Mouse (Mus musculus): ENCODE measurements at regions not wholly inside any gene's neighbourhood (a gene's known extent, or its start where the extent isn't known, plus 50 kb on each side); places are given as distances from the start of the nearest gene placed in this dataset.

- DNase-seq (ENCODE audit: extremely low spot score, low spot score) = no peak
These were observed 197.9 kb upstream of the Cep162 start for GRCm38 (mm10) chr9:87453261-87453660.

- no peak for DNase-seq (ENCODE audit: extremely low spot score, low spot score)
These were observed 197.2 kb upstream of the Cep162 start for GRCm38 (mm10) chr9:87452571-87452970.

GRCm38 (mm10) chr9:87443467-87444235, 188.3 kb upstream of the Cep162 start:
- no peak for DNase-seq (ENCODE audit: extremely low spot score, low spot score)

- DNase-seq (ENCODE audit: extremely low spot score, low spot score) = no peak
These were observed 176.7 kb upstream of the Cep162 start for GRCm38 (mm10) chr9:87432072-87432471.

GRCm38 (mm10) chr9:87431523-87431922, 176.2 kb upstream of the Cep162 start:
- no peak for DNase-seq (ENCODE audit: extremely low spot score, low spot score)

- peak; percentile 56 for DNase-seq (ENCODE audit: extremely low spot score, low spot score)
These were observed 169.9 kb upstream of the Cep162 start for GRCm38 (mm10) chr9:87425201-87425600.

GRCm38 (mm10) chr9:87421175-87421574, 165.8 kb upstream of the Cep162 start:
- no peak for DNase-seq (ENCODE audit: extremely low spot score, low spot score)

- peak; percentile 61 for DNase-seq (ENCODE audit: extremely low spot score, low spot score)
These were observed 164.0 kb upstream of the Cep162 start for GRCm38 (mm10) chr9:87419376-87419775.

- DNase-seq (ENCODE audit: extremely low spot score, low spot score) = no peak
These were observed 157.6 kb upstream of the Cep162 start for GRCm38 (mm10) chr9:87412894-87413293.

- DNase-seq (ENCODE audit: extremely low spot score, low spot score) = no peak
These were observed 155.7 kb upstream of the Cep162 start for GRCm38 (mm10) chr9:87411044-87411443.

GRCm38 (mm10) chr9:87409736-87410135, 154.4 kb upstream of the Cep162 start:
- no peak for DNase-seq (ENCODE audit: extremely low spot score, low spot score)

- no peak for DNase-seq (ENCODE audit: extremely low spot score, low spot score)
These were observed 153.5 kb upstream of the Cep162 start for GRCm38 (mm10) chr9:87408805-87409204.

- no peak for DNase-seq (ENCODE audit: extremely low spot score, low spot score)
These were observed 151.1 kb upstream of the Cep162 start for GRCm38 (mm10) chr9:87406476-87406875.

- DNase-seq (ENCODE audit: extremely low spot score, low spot score) = no peak
These were observed 149.9 kb upstream of the Cep162 start for GRCm38 (mm10) chr9:87405115-87405720.

- DNase-seq (ENCODE audit: extremely low spot score, low spot score) = no peak
These were observed 146.7 kb upstream of the Cep162 start for GRCm38 (mm10) chr9:87402010-87402409.

- no peak for DNase-seq (ENCODE audit: extremely low spot score, low spot score)
These were observed 132.2 kb upstream of the Cep162 start for GRCm38 (mm10) chr9:87387516-87387915.

- DNase-seq (ENCODE audit: extremely low spot score, low spot score) = no peak
These were observed 128.2 kb upstream of the Cep162 start for GRCm38 (mm10) chr9:87383513-87383912.

GRCm38 (mm10) chr9:87377921-87378320, 122.6 kb upstream of the Cep162 start:
- no peak for DNase-seq (ENCODE audit: extremely low spot score, low spot score)

GRCm38 (mm10) chr9:87376731-87377310, 121.5 kb upstream of the Cep162 start:
- DNase-seq (ENCODE audit: extremely low spot score, low spot score) = no peak

GRCm38 (mm10) chr9:87372251-87372905, 117.0 kb upstream of the Cep162 start:
- no peak for DNase-seq (ENCODE audit: extremely low spot score, low spot score)

GRCm38 (mm10) chr9:87369059-87369458, 113.7 kb upstream of the Cep162 start:
- DNase-seq (ENCODE audit: extremely low spot score, low spot score) = peak; percentile 30

GRCm38 (mm10) chr9:87347008-87347407, 91.7 kb upstream of the Cep162 start:
- no peak for DNase-seq (ENCODE audit: extremely low spot score, low spot score)

Data from neural tube, embryonic 10.5 days (tissue).